Mouse (Mus musculus) lung, postnatal 0 days (tissue): Measurements from ENCODE around the gene Actr6. TPM values are rescaled to one million over a fixed set of nuclear protein-coding genes. Genes with fewer than 3 reads are reported as not detected.
A peak's percentile ranks its signal among the peaks of the same experiment; 100 is the strongest.

Source experiments
- ATAC-seq: fragments of 200-750 bp; cut with Nextera tagmentation; 2 replicates; pipeline ENCODE4 v1.8.0; 2017; ENCODE audit warnings: moderate library complexity
- DNase-seq: peaks from one replicate; pipeline ENCODE4 v3.0.0-alpha.2; 2016; ENCODE audit warnings: low spot score
- H3K27ac ChIP-seq: fragments of 300-500 bp; sonication (generic); 2 replicates; pipeline ENCODE4 v1.5.1; 2014; ENCODE audit warnings: antibody characterized with exemption, mild to moderate bottlenecking, low read length, mixed read lengths
- H3K27me3 ChIP-seq: fragments of 300-500 bp; sonication (generic); replicated peaks from 2 replicates; pipeline ENCODE4 v1.6.1; 2014; ENCODE audit warnings: low read length, mixed read lengths; ENCODE audit not compliant: insufficient read depth
- H3K36me3 ChIP-seq: fragments of 300-500 bp; sonication (generic); 2 replicates; pipeline ENCODE4 v1.6.1; 2014; ENCODE audit warnings: low read length, mixed read lengths; ENCODE audit not compliant: insufficient read depth
- H3K4me1 ChIP-seq: fragments of 300-500 bp; sonication (generic); 2 replicates; pipeline ENCODE4 v1.6.1; 2014; ENCODE audit warnings: antibody characterized with exemption, low read depth, low read length, mixed read lengths; ENCODE audit not compliant: insufficient read depth
- H3K4me2 ChIP-seq: fragments of 300-500 bp; sonication (generic); replicated peaks from 2 replicates; pipeline ENCODE4 v1.6.1; 2014; ENCODE audit warnings: low read depth, mild to moderate bottlenecking, low read length, moderate library complexity, mixed read lengths
- H3K4me3 ChIP-seq: fragments of 300-500 bp; sonication (generic); 2 replicates; pipeline ENCODE4 v1.5.1; 2014; ENCODE audit warnings: low read depth, low read length
- H3K9ac ChIP-seq: fragments of 300-500 bp; sonication (generic); replicated peaks from 2 replicates; pipeline ENCODE4 v1.6.1; 2014; ENCODE audit warnings: low read depth, mild to moderate bottlenecking
- H3K9me3 ChIP-seq: fragments of 300-500 bp; sonication (generic); 2 replicates; pipeline ENCODE4 v1.6.1; 2016; ENCODE audit warnings: low read length, mixed read lengths
- CTCF ChIP-seq: IDR thresholded peaks from 2 replicates; pipeline ENCODE4 v1.5.1; 2016; ENCODE audit warnings: antibody characterized with exemption, mild to moderate bottlenecking
- EP300 ChIP-seq: IDR thresholded peaks from 2 replicates; pipeline ENCODE4 v1.6.1; 2016; ENCODE audit warnings: antibody characterized with exemption, mild to moderate bottlenecking, control low read depth
- WGBS: fragments of 180-500 bp; shearing (Covaris S2); extraction: QIAGEN DNeasy Blood & Tissue Kit; methylation state at CpG from one replicate; pipeline ENCODE4 v1.1.7; 2014; 5-methylcytosine and 5-hydroxymethylcytosine counted together
- polyA plus RNA-seq: library from polyadenylated mRNA; unstranded; fragments of >200 nt; fragmentation: Nextera tagmentation; extraction: Ambion mirVana; gene quantifications from 2 replicates; pipeline ENCODE4 v1.2.1, GENCODE M21; 2015

Gene Actr6
- polyA plus RNA-seq, 1 experiment from 2014 or later = 20.3 TPM

- Histone ChIP-seq H3K36me3 (no peaks in the 10 kb centered on the region), H3K4me3 (no peak overlapping the region), H3K4me2 (no peak overlapping the region), H3K9ac (no peak overlapping the region), H3K27me3 (no peaks in the 10 kb centered on the region), H3K4me1 (no peaks in the 10 kb centered on the region; the same call in 1 of the 2 replicates), H3K9me3 (no peaks in the 10 kb centered on the region), H3K27ac (peak overlapping the region; percentile 9; the same call in 1 of the 2 replicates)
- DNase-seq (no peak), ATAC-seq (no peak)
- WGBS = 68% methylated on average over 11 of the region's 11 CpGs
- TF ChIP-seq EP300 (no peak), CTCF (no peak)
These were observed 34.0 kb upstream of the Actr6 start for GRCm38 (mm10) chr10:89765790-89766714.

GRCm38 (mm10) chr10:89764457-89765121 is 32.5 kb upstream of the Actr6 start:
- DNase-seq (no peak), ATAC-seq (no peak)
- Histone ChIP-seq H3K4me2 (no peak overlapping the region), H3K36me3 (no peaks in the 10 kb centered on the region), H3K27me3 (no peaks in the 10 kb centered on the region), H3K4me3 (no peak overlapping the region), H3K9me3 (no peaks in the 10 kb centered on the region), H3K9ac (no peak overlapping the region), H3K4me1 (no peaks in the 10 kb centered on the region; the same call in 1 of the 2 replicates), H3K27ac (no peak overlapping the region)
- TF ChIP-seq CTCF (no peak), EP300 (no peak)
- 53% methylated on average over 9 of the region's 9 CpGs for WGBS

DNA sequence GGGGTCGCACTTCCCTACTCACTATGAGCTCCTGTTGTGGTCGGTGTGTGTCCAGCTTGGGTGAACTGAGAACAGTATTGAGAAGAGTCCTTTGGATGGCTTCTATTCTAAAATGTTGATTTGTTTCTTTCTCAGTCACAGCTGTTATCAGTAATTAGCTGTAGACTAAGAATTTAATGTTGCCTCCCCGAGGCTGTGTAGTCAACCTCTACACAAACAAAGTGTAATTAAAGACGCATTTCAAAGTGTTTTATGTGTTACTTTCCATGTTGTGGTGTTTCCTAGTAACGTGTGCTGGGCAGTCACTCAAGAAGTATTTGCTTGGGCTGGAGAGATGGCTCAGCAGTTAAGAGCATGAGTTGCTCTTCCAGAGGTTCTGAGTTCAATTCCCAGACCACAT is 28.7 kb upstream of the Actr6 start:
- no peak overlapping the region for H3K4me2 ChIP-seq
- DNase-seq = no peak
- no peak overlapping the region for H3K4me3 ChIP-seq
- no peak for TF ChIP-seq CTCF
- TF ChIP-seq EP300 = no peak
- no peak for ATAC-seq
- H3K27me3 ChIP-seq = no peaks in the 10 kb centered on the region
- no peaks in the 10 kb centered on the region for H3K36me3 ChIP-seq
- H3K9me3 ChIP-seq = no peaks in the 10 kb centered on the region
- 81% methylated on average over 5 of the region's 5 CpGs for WGBS
- H3K27ac ChIP-seq = no peak overlapping the region
- no peak overlapping the region for H3K9ac ChIP-seq
- H3K4me1 ChIP-seq = no peaks in the 10 kb centered on the region

GRCm38 (mm10) chr10:89755231-89755630 is 23.1 kb upstream of the Actr6 start:
- no peak overlapping the region for H3K4me3 ChIP-seq
- no peaks in the 10 kb centered on the region for H3K27me3 ChIP-seq
- 79% methylated on average over 4 of the region's 4 CpGs for WGBS
- no peak overlapping the region for H3K9ac ChIP-seq
- H3K4me1 ChIP-seq = no peaks in the 10 kb centered on the region
- H3K27ac ChIP-seq = no peak overlapping the region
- TF ChIP-seq EP300 (no peak), CTCF (peak; percentile 41)
- H3K4me2 ChIP-seq = no peak overlapping the region
- DNase-seq (no peak), ATAC-seq (no peak)
- no peaks in the 10 kb centered on the region for H3K9me3 ChIP-seq
- H3K36me3 ChIP-seq = no peaks in the 10 kb centered on the region

GRCm38 (mm10) chr10:89751069-89751468 is 19.0 kb upstream of the Actr6 start:
- TF ChIP-seq CTCF (no peak), EP300 (peak; percentile 67)
- 44% methylated on average over 5 of the region's 5 CpGs for WGBS
- H3K27ac ChIP-seq = peak overlapping the region; percentile 71
- ATAC-seq (peak; percentile 86), DNase-seq (peak; percentile 93)
- no peaks in the 10 kb centered on the region for H3K36me3 ChIP-seq
- H3K9me3 ChIP-seq = no peaks in the 10 kb centered on the region
- no peak overlapping the region for H3K4me3 ChIP-seq
- no peak overlapping the region for H3K4me2 ChIP-seq
- H3K27me3 ChIP-seq = no peaks in the 10 kb centered on the region
- H3K9ac ChIP-seq = no peak overlapping the region
- H3K4me1 ChIP-seq = no peaks in the 10 kb centered on the region; the same call in 1 of the 2 replicates

DNA sequence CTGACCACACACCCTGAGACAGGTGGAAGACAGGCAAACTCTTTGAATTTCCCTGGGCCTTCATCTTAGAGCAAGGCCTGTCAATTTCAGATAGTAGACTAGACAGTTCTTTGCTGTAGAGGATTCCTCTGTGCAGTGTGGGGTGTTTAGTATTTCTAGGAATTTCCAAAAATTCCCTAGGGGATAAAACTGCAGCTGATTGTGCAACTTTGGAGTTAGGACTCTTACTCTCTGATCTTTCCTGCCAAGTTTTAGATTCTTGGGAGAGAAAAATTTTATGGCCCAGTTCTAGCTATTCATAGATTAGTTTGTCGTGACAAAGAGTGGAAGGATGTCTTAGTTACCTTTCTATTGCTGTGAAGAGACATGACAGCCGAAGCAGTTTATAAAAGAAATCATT is 16.5 kb upstream of the Actr6 start:
- WGBS = 69% methylated on average over 2 of the region's 2 CpGs
- ATAC-seq (no peak), DNase-seq (peak; percentile 65)
- Histone ChIP-seq H3K36me3 (no peaks in the 10 kb centered on the region), H3K27me3 (no peaks in the 10 kb centered on the region), H3K9me3 (no peaks in the 10 kb centered on the region), H3K4me3 (no peak overlapping the region), H3K27ac (peak overlapping the region; percentile 15; the same call in 1 of the 2 replicates), H3K9ac (no peak overlapping the region), H3K4me2 (no peak overlapping the region), H3K4me1 (no peaks in the 10 kb centered on the region; the same call in 1 of the 2 replicates)
- no peak for TF ChIP-seq CTCF
- no peak for TF ChIP-seq EP300
